Mouse (Mus musculus): ENCODE measurements around the gene Postn. TPM values are rescaled to one million over a fixed set of nuclear protein-coding genes. Genes with fewer than 3 reads are reported as not detected.

Gene Postn
- total RNA-seq, 1 experiment = 2.8 TPM

- no peak overlapping the region for H3K4me3 ChIP-seq (ENCODE audit: insufficient read depth in 1 of 2, low read depth in 1 of 2, low read length in 2 of 2, poor library complexity in 1 of 2, severe bottlenecking in 1 of 2)
- DNase-seq (ENCODE audit: low read depth, low spot score) = no peak
Measured at GRCm38 (mm10) chr3:54358463-54359189, 2.3 kb upstream of the Postn start.

GRCm38 (mm10) chr3:54361656-54362055 lies 747 bp downstream of the Postn start:
- no peak for DNase-seq (ENCODE audit: low read depth, low spot score)

More at GRCm38 (mm10) chr3:54358463-54359189, 2.3 kb upstream of the Postn start:
- in situ Hi-C loops (cut with MboI; ENCODE audit: low sequenced_read_pairs in 2 of 2, unreplicated experiment in 2 of 2) = loop anchor here in 1 of 2 experiments (10.0 kb wide), 1 partner anchor 166 kb away; no protein-coding TSS in a partner anchor
- Histone ChIP-seq H3K27ac (ENCODE audit: insufficient read depth, low read depth, low read length, poor library complexity, severe bottlenecking) (no peak overlapping the region), H3K9me3 (ENCODE audit: control insufficient read depth, insufficient read depth, low read depth, low read length) (no peaks in the 10 kb centered on the region), H3K4me1 (ENCODE audit: control insufficient read depth in 2 of 2, insufficient read depth in 2 of 2, low read length in 2 of 2, poor library complexity in 1 of 2) (no peaks in the 10 kb centered on the region), H3K36me3 (ENCODE audit: control insufficient read depth, insufficient read depth, low read length, poor library complexity, severe bottlenecking) (no peaks in the 10 kb centered on the region), H3K9ac (ENCODE audit: insufficient read depth, low read depth, low read length, poor library complexity, severe bottlenecking) (no peak overlapping the region)
- no peak for TF ChIP-seq MAFK (IDR thresholded peaks at IDR 0.05; ENCODE audit: insufficient read depth, low read depth, low read length)

GRCm38 (mm10) chr3:54371015-54371414 lies 10.1 kb downstream of the Postn start:
- no peak overlapping the region for H3K9ac ChIP-seq (ENCODE audit: insufficient read depth, low read depth, low read length, poor library complexity, severe bottlenecking)
- no peak overlapping the region for H3K27ac ChIP-seq (ENCODE audit: insufficient read depth, low read depth, low read length, poor library complexity, severe bottlenecking)
- no peaks in the 10 kb centered on the region for H3K4me1 ChIP-seq (ENCODE audit: control insufficient read depth in 2 of 2, insufficient read depth in 2 of 2, low read length in 2 of 2, poor library complexity in 1 of 2)
- in situ Hi-C loops (cut with MboI; ENCODE audit: low sequenced_read_pairs in 2 of 2, unreplicated experiment in 2 of 2) = no loop called here
- DNase-seq (ENCODE audit: low read depth, low spot score) = no peak
- H3K4me3 ChIP-seq (ENCODE audit: insufficient read depth in 1 of 2, low read depth in 1 of 2, low read length in 2 of 2, poor library complexity in 1 of 2, severe bottlenecking in 1 of 2) = no peak overlapping the region
- no peaks in the 10 kb centered on the region for H3K36me3 ChIP-seq (ENCODE audit: control insufficient read depth, insufficient read depth, low read length, poor library complexity, severe bottlenecking)
- H3K9me3 ChIP-seq (ENCODE audit: control insufficient read depth, insufficient read depth, low read depth, low read length) = no peaks in the 10 kb centered on the region
- TF ChIP-seq CHD2 (IDR thresholded peaks at IDR 0.05; ENCODE audit: low read depth, low read length) (no peak), ZC3H11A (IDR thresholded peaks at IDR 0.05; ENCODE audit: borderline replicate concordance, low read depth, low read length) (no peak), MAFK (IDR thresholded peaks at IDR 0.05; ENCODE audit: insufficient read depth, low read depth, low read length) (no peak), ZNF384 (IDR thresholded peaks at IDR 0.05; ENCODE audit: low read depth, low read length) (no peak), HCFC1 (IDR thresholded peaks at IDR 0.05; ENCODE audit: borderline replicate concordance, insufficient read depth, low read length) (no peak)

More at GRCm38 (mm10) chr3:54361656-54362055, 747 bp downstream of the Postn start:
- in situ Hi-C loops (cut with MboI; ENCODE audit: low sequenced_read_pairs in 2 of 2, unreplicated experiment in 2 of 2) = no loop called here
- Histone ChIP-seq H3K4me3 (ENCODE audit: insufficient read depth in 1 of 2, low read depth in 1 of 2, low read length in 2 of 2, poor library complexity in 1 of 2, severe bottlenecking in 1 of 2) (no peak overlapping the region), H3K9me3 (ENCODE audit: control insufficient read depth, insufficient read depth, low read depth, low read length) (no peaks in the 10 kb centered on the region), H3K4me1 (ENCODE audit: control insufficient read depth in 2 of 2, insufficient read depth in 2 of 2, low read length in 2 of 2, poor library complexity in 1 of 2) (no peaks in the 10 kb centered on the region), H3K36me3 (ENCODE audit: control insufficient read depth, insufficient read depth, low read length, poor library complexity, severe bottlenecking) (no peaks in the 10 kb centered on the region), H3K9ac (ENCODE audit: insufficient read depth, low read depth, low read length, poor library complexity, severe bottlenecking) (no peak overlapping the region), H3K27ac (ENCODE audit: insufficient read depth, low read depth, low read length, poor library complexity, severe bottlenecking) (no peak overlapping the region)
- no peak for TF ChIP-seq CHD2 (IDR thresholded peaks at IDR 0.05; ENCODE audit: low read depth, low read length)
- no peak for TF ChIP-seq HCFC1 (IDR thresholded peaks at IDR 0.05; ENCODE audit: borderline replicate concordance, insufficient read depth, low read length)
- no peak for TF ChIP-seq ZNF384 (IDR thresholded peaks at IDR 0.05; ENCODE audit: low read depth, low read length)
- no peak for TF ChIP-seq MAFK (IDR thresholded peaks at IDR 0.05; ENCODE audit: insufficient read depth, low read depth, low read length)
- no peak for TF ChIP-seq ZC3H11A (IDR thresholded peaks at IDR 0.05; ENCODE audit: borderline replicate concordance, low read depth, low read length)

GRCm38 (mm10) chr3:54372625-54373024 lies 11.7 kb downstream of the Postn start:
- Histone ChIP-seq H3K27ac (ENCODE audit: insufficient read depth, low read depth, low read length, poor library complexity, severe bottlenecking) (no peak overlapping the region), H3K4me1 (ENCODE audit: control insufficient read depth in 2 of 2, insufficient read depth in 2 of 2, low read length in 2 of 2, poor library complexity in 1 of 2) (no peaks in the 10 kb centered on the region), H3K9ac (ENCODE audit: insufficient read depth, low read depth, low read length, poor library complexity, severe bottlenecking) (no peak overlapping the region), H3K9me3 (ENCODE audit: control insufficient read depth, insufficient read depth, low read depth, low read length) (no peaks in the 10 kb centered on the region), H3K4me3 (ENCODE audit: insufficient read depth in 1 of 2, low read depth in 1 of 2, low read length in 2 of 2, poor library complexity in 1 of 2, severe bottlenecking in 1 of 2) (no peak overlapping the region), H3K36me3 (ENCODE audit: control insufficient read depth, insufficient read depth, low read length, poor library complexity, severe bottlenecking) (no peaks in the 10 kb centered on the region)
- TF ChIP-seq CHD2 (IDR thresholded peaks at IDR 0.05; ENCODE audit: low read depth, low read length) (no peak), ZNF384 (IDR thresholded peaks at IDR 0.05; ENCODE audit: low read depth, low read length) (no peak), MAFK (IDR thresholded peaks at IDR 0.05; ENCODE audit: insufficient read depth, low read depth, low read length) (no peak), HCFC1 (IDR thresholded peaks at IDR 0.05; ENCODE audit: borderline replicate concordance, insufficient read depth, low read length) (no peak), ZC3H11A (IDR thresholded peaks at IDR 0.05; ENCODE audit: borderline replicate concordance, low read depth, low read length) (no peak)
- DNase-seq (ENCODE audit: low read depth, low spot score) = no peak
- in situ Hi-C loops (cut with MboI; ENCODE audit: low sequenced_read_pairs in 2 of 2, unreplicated experiment in 2 of 2) = no loop called here

Measured in ES-E14 (cell line).